In genomic region chr8:122674999-122675398, GRCm38 (mm10) we compare ENCODE assay signal across 12 mouse cellular contexts. TPM values are rescaled to one million over a fixed set of nuclear protein-coding genes. Genes with fewer than 3 reads are reported as not detected.
A peak's percentile ranks its signal among the peaks of the same experiment; 100 is the strongest.
DNase-seq lines count a peak whose midpoint lies in the region; ATAC-seq and TF ChIP-seq lines count a peak whose summit lies in the region.
"Had no signal": no experiment of that assay in that cellular context is flagged by ENCODE, and none has a peak within 500 bp of the region (broad histone marks: within the 10 kb centered on the region; RNA-seq: fewer than 3 reads in every experiment).

No protein-coding gene starts in this region.

- H3K27me3 ChIP-seq in liver, embryonic 14.5 days (ENCODE audit: control insufficient read depth, insufficient read depth, low read length) = peaks cover 21% of the 10 kb centered on the region
- H3K27me3 ChIP-seq in liver, embryonic 11.5 days (replicated peaks; ENCODE audit: control insufficient read depth, insufficient read depth, low read length) = peaks cover 26% of the 10 kb centered on the region
- H3K27me3 ChIP-seq in neural tube, embryonic 13.5 days = peaks cover 13% of the 10 kb centered on the region

- no peaks in the 10 kb centered on the region for H3K9me3 ChIP-seq in liver, embryonic 14.5 days (ENCODE audit: control insufficient read depth, low read length)
- no peaks in the 10 kb centered on the region for H3K9me3 ChIP-seq in liver, embryonic 11.5 days (ENCODE audit: control insufficient read depth, low read length)
- no peaks in the 10 kb centered on the region for H3K9me3 ChIP-seq in neural tube, embryonic 13.5 days

- peaks cover 11 to 18% of the 10 kb centered on the region in 2 experiments for H3K4me1 ChIP-seq in liver, embryonic 14.5 days (replicated peaks; ENCODE audit: control insufficient read depth in 2 of 2, insufficient read depth in 2 of 2, low read length in 1 of 2)
- peaks cover 29% of the 10 kb centered on the region for H3K4me1 ChIP-seq in liver, embryonic 11.5 days (replicated peaks; ENCODE audit: control insufficient read depth, insufficient read depth, low read length)
- H3K4me1 ChIP-seq in cortical plate, adult 2 months (ENCODE audit: control insufficient read depth, insufficient read depth, low read length) = peaks cover 5% of the 10 kb centered on the region
- H3K4me1 ChIP-seq in neural tube, embryonic 13.5 days (replicated peaks) = peaks cover 95% of the 10 kb centered on the region

- peak overlapping the region; percentile 94 for H3K4me3 ChIP-seq in gastrocnemius, adult 2 months
- H3K4me3 ChIP-seq in liver, embryonic 14.5 days (ENCODE audit: insufficient read depth in 1 of 2, low read depth in 2 of 2, low read length in 2 of 2) = no peak overlapping the region
- no peak overlapping the region for H3K4me3 ChIP-seq in liver, embryonic 11.5 days (ENCODE audit: low read depth, low read length)
- no peak overlapping the region; the same call in 1 of the 2 replicates for H3K4me3 ChIP-seq in cortical plate, adult 2 months (ENCODE audit: insufficient read depth, low read length)
- H3K4me3 ChIP-seq in neural tube, embryonic 13.5 days = peak overlapping the region; percentile 88

- H3K4me2 ChIP-seq in liver, embryonic 14.5 days (ENCODE audit: low read depth) = no peak overlapping the region
- no peak overlapping the region for H3K4me2 ChIP-seq in liver, embryonic 11.5 days
- H3K4me2 ChIP-seq in neural tube, embryonic 13.5 days = peak overlapping the region; percentile 76

- no peak for ATAC-seq in liver, embryonic 14.5 days (ENCODE audit: insufficient read depth)
- ATAC-seq in liver, embryonic 11.5 days (replicated peaks; ENCODE audit: low FRiP score) = no peak
- ATAC-seq in neural tube, embryonic 13.5 days (ENCODE audit: low read depth) = no peak
- ATAC-seq: intestine, embryonic 16.5 days had no signal

- peak; percentile 38; the same call in 1 of the 2 replicates for TF ChIP-seq CTCF in gastrocnemius, adult 2 months (IDR thresholded peaks at IDR 0.05)
- TF ChIP-seq CTCF in liver, embryonic 14.5 days (IDR thresholded peaks at IDR 0.05; ENCODE audit: low read depth) = peak; percentile 60
- 0 out of 2 replicates have a peak, but pooled peaks have one; percentile 12 for TF ChIP-seq CTCF in cortical plate, adult 2 months (IDR thresholded peaks at IDR 0.05; ENCODE audit: extremely low read depth, insufficient read depth, low read length)

- no peak for TF ChIP-seq EP300 in liver, embryonic 14.5 days (IDR thresholded peaks at IDR 0.05; ENCODE audit: low read depth)

- intact Hi-C loops in gastrocnemius, adult 2 months (cut with DNase I) = no loop called here
- intact Hi-C loops in gastrocnemius, postnatal 36 days (cut with DNase I) = loop anchor here (5.0 kb wide), 1 partner anchor 53 kb away; the partner anchor contains the start of gene Pabpn1l

- 43% methylated on average over 7 of the region's 7 CpGs for WGBS in liver, embryonic 14.5 days (ENCODE audit: insufficient replicate concordance)
- WGBS in liver, embryonic 11.5 days = 53% methylated on average over 7 of the region's 7 CpGs
- WGBS in neural tube, embryonic 13.5 days = 41% methylated on average over 7 of the region's 7 CpGs

- no peak overlapping the region; the same call in 1 of the 2 replicates for H3K9ac ChIP-seq in liver, embryonic 14.5 days (replicated peaks)
- H3K9ac ChIP-seq in liver, embryonic 11.5 days (ENCODE audit: low read depth, low read length) = no peak overlapping the region
- peak overlapping the region; percentile 94 for H3K9ac ChIP-seq in neural tube, embryonic 13.5 days

- no peak for DNase-seq in gastrocnemius, adult 2 months
- DNase-seq in gastrocnemius, postnatal 36 days = no peak
- no peak for DNase-seq in liver, embryonic 14.5 days (ENCODE audit: low read depth in 3 of 3, low spot score in 3 of 3)
- no peak for DNase-seq in liver, embryonic 11.5 days (ENCODE audit: low spot score)
- DNase-seq in adrenal gland, postnatal 14 days = no peak
- no peak for DNase-seq in urinary bladder, postnatal 10 days (ENCODE audit: low spot score)

- no peak for TF ChIP-seq POLR2A in cortical plate, adult 2 months (IDR thresholded peaks at IDR 0.05; ENCODE audit: extremely low read depth, insufficient read depth, low read length)

- H3K27ac ChIP-seq in gastrocnemius, adult 2 months = peak overlapping the region; percentile 92
- H3K27ac ChIP-seq in liver, embryonic 14.5 days = no peak overlapping the region
- H3K27ac ChIP-seq in liver, embryonic 11.5 days (ENCODE audit: low read depth, low read length) = no peak overlapping the region
- H3K27ac ChIP-seq in cortical plate, adult 2 months (ENCODE audit: insufficient read depth, low read length) = no peak overlapping the region
- H3K27ac ChIP-seq in neural tube, embryonic 13.5 days (replicated peaks) = 0 out of 2 replicates have a peak overlapping the region, but pooled peaks have one; percentile 98

- no peaks in the 10 kb centered on the region; the same call in 1 of the 2 replicates for H3K36me3 ChIP-seq in liver, embryonic 14.5 days (replicated peaks; ENCODE audit: control insufficient read depth, insufficient read depth, low read depth)
- peaks cover 6% of the 10 kb centered on the region; the same call in 1 of the 2 replicates for H3K36me3 ChIP-seq in liver, embryonic 11.5 days (ENCODE audit: control insufficient read depth, insufficient read depth, low read length)
- peaks cover 13% of the 10 kb centered on the region for H3K36me3 ChIP-seq in neural tube, embryonic 13.5 days

RNA-seq across cellular contexts. Expression of gene Cbfa2t3, which starts 23.9 kb away (rescaled TPM):
- 10 to 100 TPM; 18.8 to 23.4 TPM for total RNA-seq in gastrocnemius, adult 2 months (2021)
- 10 to 100 TPM; 17.0 to 18.7 TPM for total RNA-seq in gastrocnemius, postnatal 36 days (2021)
- 1.8 and 1.9 TPM in 2 replicates for polyA plus RNA-seq in liver, embryonic 14.5 days (2012; rRNA removed)
- 3.3 and 5.0 TPM in 2 replicates for polyA plus RNA-seq in liver, embryonic 14.5 days (2014; fragmentation: Nextera tagmentation; extraction: Ambion mirVana)
- polyA plus RNA-seq in liver, embryonic 11.5 days (2014; fragmentation: Nextera tagmentation; extraction: Ambion mirVana) = 13.8 and 14.4 TPM in 2 replicates
- 8.6 and 9.1 TPM in 2 replicates for polyA plus RNA-seq in cortical plate, adult 2 months (2012; rRNA removed)
- 21.2 and 22.2 TPM in 2 replicates for polyA plus RNA-seq in neural tube, embryonic 13.5 days (2015; fragmentation: Nextera tagmentation; extraction: Ambion mirVana)
- total RNA-seq in adrenal gland, postnatal 14 days (2021) = 13.6 and 14.9 TPM in 2 replicates

RNA-seq across cellular contexts. Expression of gene Pabpn1l, which starts 52.5 kb away (rescaled TPM):
- total RNA-seq in gastrocnemius, adult 2 months (2021) = not detected
- total RNA-seq in gastrocnemius, postnatal 36 days (2021) = not detected
- 0.03 TPM in 1 of 2 replicates, not detected in the other for polyA plus RNA-seq in liver, embryonic 14.5 days (2012; rRNA removed)
- not detected in 2 replicates for polyA plus RNA-seq in liver, embryonic 14.5 days (2014; fragmentation: Nextera tagmentation; extraction: Ambion mirVana)
- not detected in 2 replicates for polyA plus RNA-seq in liver, embryonic 11.5 days (2014; fragmentation: Nextera tagmentation; extraction: Ambion mirVana)
- polyA plus RNA-seq in cortical plate, adult 2 months (2012; rRNA removed) = not detected in 2 replicates
- not detected in 2 replicates for polyA plus RNA-seq in neural tube, embryonic 13.5 days (2015; fragmentation: Nextera tagmentation; extraction: Ambion mirVana)
- not detected in 2 replicates for total RNA-seq in adrenal gland, postnatal 14 days (2021)
- total RNA-seq: left cerebral cortex, postnatal 25 days; megakaryocyte-erythroid progenitor cell, adult 5-6 weeks had no signal
- polyA plus RNA-seq: intestine, embryonic 16.5 days; stomach, embryonic 16.5 days had no signal

Comparison
In these comparisons a context has a peak if more than half of its experiments do, and no peak if none do; other contexts are left out.
1. H3K27ac ChIP-seq: peak in gastrocnemius, adult 2 months (single experiment) and neural tube, embryonic 13.5 days (single experiment); none in liver, embryonic 14.5 days (single experiment), liver, embryonic 11.5 days (single experiment) and cortical plate, adult 2 months (single experiment).
2. H3K4me3 ChIP-seq: peak in gastrocnemius, adult 2 months (single experiment) and neural tube, embryonic 13.5 days (single experiment); none in liver, embryonic 14.5 days (0 of 2), liver, embryonic 11.5 days (single experiment) and cortical plate, adult 2 months (single experiment).
3. Peak in every context shown above with its lines, with median percentiles within 50 percentile points of each other: CTCF ChIP-seq.